Mouse (Mus musculus) CH12.LX (cell line): ENCODE data around the gene Tmem132d. TPM values are rescaled to one million over a fixed set of nuclear protein-coding genes. Genes with fewer than 3 reads are reported as not detected.

Source experiments
- DNase-seq: peaks from one replicate; pipeline ENCODE4 v3.0.0-alpha.2; 2013; ENCODE audit errors: extremely low read depth
- H3K27ac ChIP-seq: 2 replicates; pipeline ENCODE4 v1.5.1; 2012; ENCODE audit warnings: low read depth, mild to moderate bottlenecking, control low read depth, moderate library complexity; ENCODE audit not compliant: insufficient read depth
- H3K27me3 ChIP-seq: replicated peaks from 2 replicates; pipeline ENCODE3; 2012; ENCODE audit warnings: inconsistent platforms
- H3K36me3 ChIP-seq, 2 experiments: replicated peaks in 1 of 2; 2 replicates each; pipeline versions ENCODE3 to v1.6.1; 2012; ENCODE audit warnings: inconsistent platforms in 1 of 2, low read length in 1 of 2, mild to moderate bottlenecking in 1 of 2, mixed read lengths in 1 of 2, moderate library complexity in 1 of 2; ENCODE audit not compliant: control insufficient read depth in 1 of 2, insufficient read depth in 1 of 2
- H3K4me1 ChIP-seq, 2 experiments: 2 replicates each; pipeline ENCODE4 v1.6.1; 2012; ENCODE audit warnings: inconsistent platforms in 1 of 2, moderate library complexity in 1 of 2; ENCODE audit not compliant: insufficient read depth in 2 of 2, control insufficient read depth in 1 of 2
- H3K4me2 ChIP-seq: 2 replicates; pipeline ENCODE4 v1.6.1; 2012; ENCODE audit warnings: low read depth, mild to moderate bottlenecking, control low read depth; ENCODE audit not compliant: poor library complexity, insufficient read depth, severe bottlenecking
- H3K4me3 ChIP-seq, 3 experiments: fragments of 150-350 bp in 1 of 3; sonication (generic) in 1 of 3; replicated peaks in 1 of 3; 2 replicates each; pipeline versions ENCODE3 to v1.5.1; 2011 to 2012; ENCODE audit warnings: low read depth in 2 of 3, low read length in 2 of 3, mild to moderate bottlenecking in 2 of 3, moderate library complexity in 2 of 3, control low read depth in 1 of 3, improper control_type of control experiment in 1 of 3, inconsistent platforms in 1 of 3, mixed read lengths in 1 of 3; ENCODE audit not compliant: poor library complexity in 1 of 3
- H3K79me2 ChIP-seq: replicated peaks from 2 replicates; pipeline ENCODE4 v1.6.1; 2012; ENCODE audit warnings: mild to moderate bottlenecking, moderate library complexity; ENCODE audit not compliant: control insufficient read depth, poor library complexity, insufficient read depth, severe bottlenecking; ENCODE audit errors: extremely low read depth
- H3K9ac ChIP-seq: 2 replicates; pipeline ENCODE4 v1.6.1; 2012; ENCODE audit warnings: low read depth, mild to moderate bottlenecking, control low read depth, moderate library complexity; ENCODE audit not compliant: insufficient read depth
- H3K9me3 ChIP-seq: replicated peaks from 2 replicates; pipeline ENCODE3; 2012; ENCODE audit warnings: low read length, inconsistent platforms, mixed read lengths
- BHLHE40 ChIP-seq: IDR thresholded peaks from 2 replicates; pipeline ENCODE4 v1.6.1; 2011; ENCODE audit warnings: mild to moderate bottlenecking, low read depth, low read length, improper control_type of control experiment
- CHD1 ChIP-seq: IDR thresholded peaks from 2 replicates; pipeline ENCODE4 v1.6.1; 2012; ENCODE audit warnings: low read depth, low read length, improper control_type of control experiment, inconsistent platforms
- CTCF ChIP-seq, 2 experiments: IDR thresholded peaks in 1 of 2; conservative IDR thresholded peaks in 1 of 2; 2 replicates each; pipeline ENCODE4 v1.5.1; 2011 to 2012; ENCODE audit warnings: low read depth in 2 of 2, low read length in 2 of 2, improper control_type of control experiment in 1 of 2, inconsistent platforms in 1 of 2, mild to moderate bottlenecking in 1 of 2, moderate library complexity in 1 of 2
- E2F4 ChIP-seq: IDR thresholded peaks from 2 replicates; pipeline ENCODE4 v1.6.1; 2011; ENCODE audit warnings: low read depth, low read length, improper control_type of control experiment; ENCODE audit not compliant: insufficient replicate concordance
- ELF1 ChIP-seq: IDR thresholded peaks from 2 replicates; pipeline ENCODE4 v1.6.1; 2014; ENCODE audit warnings: low read depth, mild to moderate bottlenecking, inconsistent platforms, low read length, improper control_type of control experiment
- ETS1 ChIP-seq: conservative IDR thresholded peaks from 2 replicates; pipeline ENCODE4 v1.6.1; 2012; ENCODE audit warnings: low read depth, mild to moderate bottlenecking, inconsistent platforms, low read length, improper control_type of control experiment, moderate library complexity
- GABPA ChIP-seq: IDR thresholded peaks from 2 replicates; pipeline ENCODE4 v1.6.1; 2012; ENCODE audit warnings: low read depth, low read length, improper control_type of control experiment, inconsistent platforms; ENCODE audit not compliant: insufficient replicate concordance
- IRF4 ChIP-seq: IDR thresholded peaks from 2 replicates; pipeline ENCODE4 v1.6.1; 2014; ENCODE audit warnings: low read depth, mild to moderate bottlenecking, inconsistent platforms, low read length, improper control_type of control experiment
- JUN ChIP-seq: IDR thresholded peaks from 2 replicates; pipeline ENCODE4 v1.6.1; 2011; ENCODE audit warnings: low read depth, mild to moderate bottlenecking, low read length, improper control_type of control experiment, moderate library complexity; ENCODE audit not compliant: insufficient read depth
- MAX ChIP-seq: IDR thresholded peaks from 2 replicates; pipeline ENCODE4 v1.6.1; 2011; ENCODE audit warnings: low read length, improper control_type of control experiment
- MAZ ChIP-seq: IDR thresholded peaks from 2 replicates; pipeline ENCODE4 v1.6.1; 2012; ENCODE audit warnings: low read depth, mild to moderate bottlenecking, inconsistent platforms, low read length, improper control_type of control experiment, moderate library complexity
- MEF2A ChIP-seq: IDR thresholded peaks from 2 replicates; pipeline ENCODE4 v1.6.1; 2014; ENCODE audit warnings: low read depth, mild to moderate bottlenecking, inconsistent platforms, low read length, improper control_type of control experiment, borderline replicate concordance
- NELFE ChIP-seq: IDR thresholded peaks from 2 replicates; pipeline ENCODE4 v1.6.1; 2011; ENCODE audit warnings: low read depth, low read length, improper control_type of control experiment
- NRF1 ChIP-seq: IDR thresholded peaks from 2 replicates; pipeline ENCODE4 v1.6.1; 2014; ENCODE audit warnings: low read depth, mild to moderate bottlenecking, inconsistent platforms, low read length, improper control_type of control experiment, moderate library complexity
- POLR2A ChIP-seq: IDR thresholded peaks from 2 replicates; pipeline ENCODE4 v1.6.1; 2011; ENCODE audit warnings: low read depth, mild to moderate bottlenecking, improper control_type of control experiment, low read length
- POLR2AphosphoS2 ChIP-seq: IDR thresholded peaks from 2 replicates; pipeline ENCODE4 v1.6.1; 2011; ENCODE audit warnings: low read depth, low read length, improper control_type of control experiment
- RCOR1 ChIP-seq: conservative IDR thresholded peaks from 2 replicates; pipeline ENCODE4 v1.6.1; 2012; ENCODE audit warnings: low read depth, mild to moderate bottlenecking, inconsistent platforms, low read length, improper control_type of control experiment
- TBP ChIP-seq: conservative IDR thresholded peaks from 2 replicates; pipeline ENCODE4 v1.6.1; 2011; ENCODE audit warnings: low read depth, low read length, improper control_type of control experiment
- TCF12 ChIP-seq: IDR thresholded peaks from 2 replicates; pipeline ENCODE4 v1.6.1; 2014; ENCODE audit warnings: low read depth, mild to moderate bottlenecking, inconsistent platforms, low read length, improper control_type of control experiment
- UBTF ChIP-seq: IDR thresholded peaks from 2 replicates; pipeline ENCODE4 v1.6.1; 2012; ENCODE audit warnings: low read depth, mild to moderate bottlenecking, inconsistent platforms, low read length, improper control_type of control experiment, moderate library complexity
- USF1 ChIP-seq: IDR thresholded peaks from 2 replicates; pipeline ENCODE4 v1.6.1; 2014; ENCODE audit warnings: low read depth, mild to moderate bottlenecking, inconsistent platforms, low read length, improper control_type of control experiment
- ZC3H11A ChIP-seq: IDR thresholded peaks from 2 replicates; pipeline ENCODE4 v1.6.1; 2012; ENCODE audit warnings: low read depth, mild to moderate bottlenecking, inconsistent platforms, low read length, improper control_type of control experiment
- ZNF384 ChIP-seq: IDR thresholded peaks from 2 replicates; pipeline ENCODE4 v1.6.1; 2012; ENCODE audit warnings: low read depth, low read length, improper control_type of control experiment, inconsistent platforms
- dilution Hi-C: fragments of 300-500 bp; cut with MboI; formaldehyde crosslinking; loops from 2 replicates; pipeline ENCODE4 v1.14.3; 2020; ENCODE audit warnings: low sequenced_read_pairs; ENCODE audit not compliant: extremely low pct_unique_long_range_greater_than_20kb, extremely low pct_ligation_motif_present
- in situ Hi-C: fragments of 300-500 bp; cut with MboI; formaldehyde crosslinking; loops from 3 replicates; pipeline ENCODE4 v1.14.3; 2019; ENCODE audit warnings: low sequenced_read_pairs, low pct_ligation_motif_present, low pct_unique_long_range_greater_than_20kb, mixed read lengths
- polyA plus RNA-seq: library from polyadenylated mRNA; unstranded; fragments of >175 nt; gene quantifications from 2 replicates; pipeline ENCODE4 v1.2.1, GENCODE M21; 2012; ENCODE audit warnings: low read depth; ENCODE audit not compliant: insufficient read length
- total RNA-seq, 2 experiments: library from RNA; depleted of rRNA; stranded (reverse); fragments of 300-350 nt in 1 of 2; fragments of >200 nt in 1 of 2; gene quantifications; 2 replicates each; pipeline ENCODE4 v1.2.3; 2012 to 2014

Gene Tmem132d
- total and polyA plus RNA-seq, 3 experiments = not detected

DNA sequence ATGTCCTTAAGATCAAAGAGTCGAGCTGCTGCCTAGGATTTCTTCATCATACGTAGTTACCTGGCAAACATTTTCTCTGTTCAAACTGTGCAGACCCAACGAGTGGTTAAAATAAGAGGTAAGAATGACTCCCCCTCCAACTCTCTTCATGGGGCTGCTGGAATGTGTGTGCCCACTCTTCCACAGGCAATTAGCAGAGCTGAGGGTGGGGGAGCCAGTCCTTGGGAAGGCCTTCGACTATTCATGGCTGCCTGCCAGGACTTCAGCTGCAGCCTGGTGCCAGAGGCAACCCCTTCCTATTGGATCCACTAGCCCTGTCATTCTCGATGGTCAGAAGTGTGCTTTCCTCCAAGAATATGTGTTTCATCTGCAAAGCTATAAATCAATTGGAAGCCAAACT lies 2.8 kb upstream of the Tmem132d start:
- TF ChIP-seq MAZ = no peak
- no peak for TF ChIP-seq BHLHE40
- Histone ChIP-seq H3K4me3 (no peak overlapping the region), H3K79me2 (no peaks in the 10 kb centered on the region), H3K27ac (no peak overlapping the region), H3K36me3 (no peaks in the 10 kb centered on the region), H3K4me1 (no peaks in the 10 kb centered on the region), H3K9ac (no peak overlapping the region), H3K9me3 (peaks cover 87% of the 10 kb centered on the region), H3K4me2 (no peak overlapping the region), H3K27me3 (no peaks in the 10 kb centered on the region)
- dilution Hi-C loops (no loop called here), in situ Hi-C loops (no loop called here)
- DNase-seq = no peak

GRCm38 (mm10) chr5:128433786-128434185 lies 909 bp upstream of the Tmem132d start:
- Histone ChIP-seq H3K4me3 (no peak overlapping the region), H3K9ac (no peak overlapping the region), H3K27ac (no peak overlapping the region), H3K9me3 (peaks cover 88% of the 10 kb centered on the region), H3K79me2 (no peaks in the 10 kb centered on the region), H3K36me3 (no peaks in the 10 kb centered on the region), H3K4me2 (no peak overlapping the region), H3K27me3 (no peaks in the 10 kb centered on the region), H3K4me1 (no peaks in the 10 kb centered on the region)
- DNase-seq = no peak
- in situ Hi-C loops = no loop called here
- dilution Hi-C loops = no loop called here
- TF ChIP-seq CHD1 (no peak), POLR2AphosphoS2 (no peak), E2F4 (no peak), GABPA (no peak), JUN (no peak), POLR2A (no peak), BHLHE40 (no peak), USF1 (no peak), IRF4 (no peak), MAZ (no peak), ELF1 (no peak)

GRCm38 (mm10) chr5:128432422-128432821 lies 455 bp downstream of the Tmem132d start:
- DNase-seq = no peak
- Histone ChIP-seq H3K9me3 (peaks cover 85% of the 10 kb centered on the region), H3K79me2 (no peaks in the 10 kb centered on the region), H3K36me3 (no peaks in the 10 kb centered on the region), H3K4me1 (no peaks in the 10 kb centered on the region), H3K9ac (no peak overlapping the region), H3K4me2 (no peak overlapping the region), H3K4me3 (no peak overlapping the region), H3K27ac (no peak overlapping the region), H3K27me3 (no peaks in the 10 kb centered on the region)
- TF ChIP-seq NRF1 = no peak
- TF ChIP-seq TCF12 = no peak
- TF ChIP-seq RCOR1 = no peak
- TF ChIP-seq ZC3H11A = no peak
- TF ChIP-seq ETS1 = no peak
- TF ChIP-seq NELFE = no peak
- TF ChIP-seq MEF2A = no peak
- TF ChIP-seq BHLHE40 = no peak
- TF ChIP-seq UBTF = no peak
- TF ChIP-seq ZNF384 = no peak
- TF ChIP-seq CTCF (conservative IDR thresholded peaks at IDR 0.05 in 1 of 2, IDR thresholded peaks at IDR 0.05 in 1 of 2; ENCODE audit: low read depth in 2 of 2, low read length in 2 of 2) = no peak
- TF ChIP-seq TBP = no peak
- no peak for TF ChIP-seq MAX
- no peak for TF ChIP-seq USF1
- dilution Hi-C loops (no loop called here), in situ Hi-C loops (no loop called here)
